Mouse (Mus musculus) megakaryocyte, embryonic 14.5 days (primary cell): ENCODE results near the gene Tnc. TPM values are rescaled to one million over a fixed set of nuclear protein-coding genes. Genes with fewer than 3 reads are reported as not detected.

Experiments used
- H3K27me3 ChIP-seq: replicated peaks from 2 replicates; pipeline ENCODE3; 2012; ENCODE audit warnings: inconsistent platforms
- H3K36me3 ChIP-seq: replicated peaks from 2 replicates; pipeline ENCODE3; 2012; ENCODE audit warnings: low read length, inconsistent platforms, mixed read lengths
- H3K4me1 ChIP-seq: 2 replicates; pipeline ENCODE4 v1.6.1; 2012; ENCODE audit warnings: inconsistent platforms
- H3K4me3 ChIP-seq: replicated peaks from 2 replicates; pipeline ENCODE3; 2012; ENCODE audit warnings: moderate library complexity, mild to moderate bottlenecking, inconsistent platforms
- H3K9me3 ChIP-seq: 2 replicates; pipeline ENCODE4 v1.6.1; 2012; ENCODE audit warnings: inconsistent platforms
- FLI1 ChIP-seq: IDR thresholded peaks from 2 replicates; pipeline ENCODE4 v1.6.1; 2012; ENCODE audit warnings: low read length, inconsistent platforms, mixed read lengths
- GATA1 ChIP-seq: IDR thresholded peaks from 3 replicates; pipeline ENCODE4 v1.6.1; 2012; ENCODE audit warnings: mixed read lengths, low read length, inconsistent platforms, borderline replicate concordance
- polyA plus RNA-seq: library from polyadenylated mRNA; stranded (reverse); fragments of >175 nt; gene quantifications from 2 replicates; pipeline ENCODE4 v1.2.3, GENCODE M21; 2012; ENCODE audit warnings: low replicate concordance; ENCODE audit not compliant: insufficient read depth

The Tnc gene
- polyA plus RNA-seq, 1 experiment, result not detected

GRCm38 (mm10) chr4:64034724-64035123 lies 12.1 kb downstream of the Tnc start:
- Histone ChIP-seq H3K4me1 (no peaks in the 10 kb centered on the region), H3K27me3 (no peaks in the 10 kb centered on the region), H3K36me3 (no peaks in the 10 kb centered on the region), H3K9me3 (peaks cover 4% of the 10 kb centered on the region; the same call in 1 of the 2 replicates), H3K4me3 (no peak overlapping the region)
- no peak for TF ChIP-seq GATA1
- TF ChIP-seq FLI1, result no peak

- TF ChIP-seq GATA1 (no peak), FLI1 (no peak)
- Histone ChIP-seq H3K36me3 (no peaks in the 10 kb centered on the region), H3K4me1 (no peaks in the 10 kb centered on the region), H3K9me3 (peaks cover 4% of the 10 kb centered on the region; the same call in 1 of the 2 replicates), H3K27me3 (no peaks in the 10 kb centered on the region), H3K4me3 (no peak overlapping the region)
Measured at GRCm38 (mm10) chr4:64033191-64033590, 13.6 kb downstream of the Tnc start.

- Histone ChIP-seq H3K4me1 (no peaks in the 10 kb centered on the region), H3K9me3 (no peaks in the 10 kb centered on the region), H3K27me3 (no peaks in the 10 kb centered on the region), H3K4me3 (no peak overlapping the region), H3K36me3 (no peaks in the 10 kb centered on the region)
- TF ChIP-seq FLI1, result no peak
- TF ChIP-seq GATA1, result no peak
Measured at GRCm38 (mm10) chr4:64029486-64029885, 17.3 kb downstream of the Tnc start.

- TF ChIP-seq FLI1, result no peak
- no peak for TF ChIP-seq GATA1
- Histone ChIP-seq H3K4me1 (no peaks in the 10 kb centered on the region), H3K9me3 (no peaks in the 10 kb centered on the region), H3K4me3 (no peak overlapping the region), H3K27me3 (no peaks in the 10 kb centered on the region), H3K36me3 (no peaks in the 10 kb centered on the region)
Measured at GRCm38 (mm10) chr4:64025591-64025990, 21.2 kb downstream of the Tnc start.

- Histone ChIP-seq H3K4me1 (no peaks in the 10 kb centered on the region), H3K9me3 (peaks cover 3% of the 10 kb centered on the region; the same call in 1 of the 2 replicates), H3K4me3 (no peak overlapping the region), H3K27me3 (no peaks in the 10 kb centered on the region), H3K36me3 (no peaks in the 10 kb centered on the region)
- TF ChIP-seq FLI1 (no peak), GATA1 (no peak)
Measured at GRCm38 (mm10) chr4:64024041-64024779, 22.6 kb downstream of the Tnc start.

- Histone ChIP-seq H3K4me3 (no peak overlapping the region), H3K9me3 (peaks cover 18% of the 10 kb centered on the region), H3K4me1 (no peaks in the 10 kb centered on the region; the same call in 1 of the 2 replicates), H3K27me3 (no peaks in the 10 kb centered on the region), H3K36me3 (no peaks in the 10 kb centered on the region)
- no peak for TF ChIP-seq GATA1
- TF ChIP-seq FLI1, result no peak
Measured at GRCm38 (mm10) chr4:64020930-64021589, 25.8 kb downstream of the Tnc start.

- H3K27me3 ChIP-seq, result no peaks in the 10 kb centered on the region
- no peaks in the 10 kb centered on the region for H3K36me3 ChIP-seq
- no peak for TF ChIP-seq GATA1
- TF ChIP-seq FLI1, result no peak
- peaks cover 18% of the 10 kb centered on the region for H3K9me3 ChIP-seq
- no peaks in the 10 kb centered on the region; the same call in 1 of the 2 replicates for H3K4me1 ChIP-seq
- no peak overlapping the region for H3K4me3 ChIP-seq
Measured at GRCm38 (mm10) chr4:64020151-64020550, 26.7 kb downstream of the Tnc start.

GRCm38 (mm10) chr4:64011308-64011707 lies 35.5 kb downstream of the Tnc start:
- H3K4me1 ChIP-seq, result no peaks in the 10 kb centered on the region
- TF ChIP-seq FLI1 (no peak), GATA1 (no peak)
- H3K36me3 ChIP-seq, result no peaks in the 10 kb centered on the region
- H3K9me3 ChIP-seq, result 0 out of 2 replicates have a peak, but pooled peaks cover 3% of the 10 kb centered on the region
- no peak overlapping the region for H3K4me3 ChIP-seq
- H3K27me3 ChIP-seq, result no peaks in the 10 kb centered on the region

- Histone ChIP-seq H3K4me3 (no peak overlapping the region), H3K4me1 (no peaks in the 10 kb centered on the region), H3K36me3 (no peaks in the 10 kb centered on the region), H3K27me3 (no peaks in the 10 kb centered on the region), H3K9me3 (0 out of 2 replicates have a peak, but pooled peaks cover 3% of the 10 kb centered on the region)
- TF ChIP-seq FLI1 (no peak), GATA1 (no peak)
Measured at GRCm38 (mm10) chr4:64009936-64010335, 36.9 kb downstream of the Tnc start.

GRCm38 (mm10) chr4:64005198-64005597 lies 41.6 kb downstream of the Tnc start:
- H3K36me3 ChIP-seq, result no peaks in the 10 kb centered on the region
- H3K9me3 ChIP-seq, result no peaks in the 10 kb centered on the region
- no peaks in the 10 kb centered on the region for H3K4me1 ChIP-seq
- TF ChIP-seq GATA1 (no peak), FLI1 (no peak)
- H3K27me3 ChIP-seq, result no peaks in the 10 kb centered on the region
- H3K4me3 ChIP-seq, result no peak overlapping the region
